Mouse (Mus musculus) forebrain, embryonic 12.5 days (tissue): ENCODE measurements around the gene Gpr153. TPM values are rescaled to one million over a fixed set of nuclear protein-coding genes. Genes with fewer than 3 reads are reported as not detected.
A peak's percentile ranks its signal among the peaks of the same experiment; 100 is the strongest.

Experiments
- ATAC-seq: fragments of 200-750 bp; cut with Nextera tagmentation; 2 replicates; pipeline ENCODE4 v1.8.0; 2017; ENCODE audit warnings: moderate TSS enrichment; ENCODE audit not compliant: low FRiP score
- H3K27ac ChIP-seq: fragments of 300-500 bp; sonication (generic); 2 replicates; pipeline ENCODE4 v1.5.1; 2016; ENCODE audit warnings: mild to moderate bottlenecking
- H3K27me3 ChIP-seq: fragments of 300-500 bp; sonication (generic); 2 replicates; pipeline ENCODE4 v1.6.1; 2016; ENCODE audit warnings: mild to moderate bottlenecking
- H3K36me3 ChIP-seq: fragments of 300-500 bp; sonication (generic); replicated peaks from 2 replicates; pipeline ENCODE4 v1.6.1; 2016; ENCODE audit warnings: mild to moderate bottlenecking
- H3K4me1 ChIP-seq: fragments of 300-500 bp; sonication (generic); 2 replicates; pipeline ENCODE4 v1.6.1; 2016
- H3K4me2 ChIP-seq: fragments of 300-500 bp; sonication (generic); 2 replicates; pipeline ENCODE4 v1.6.1; 2016; ENCODE audit warnings: mild to moderate bottlenecking, moderate library complexity
- H3K4me3 ChIP-seq: fragments of 300-500 bp; sonication (generic); replicated peaks from 2 replicates; pipeline ENCODE4 v1.5.1; 2016; ENCODE audit warnings: mild to moderate bottlenecking
- H3K9ac ChIP-seq: fragments of 300-500 bp; sonication (generic); 2 replicates; pipeline ENCODE4 v1.6.1; 2016; ENCODE audit warnings: mild to moderate bottlenecking
- H3K9me3 ChIP-seq: fragments of 300-500 bp; sonication (generic); 2 replicates; pipeline ENCODE4 v1.6.1; 2016
- WGBS: fragments of 180-500 bp; shearing (Covaris S2); methylation state at CpG from one replicate; pipeline ENCODE4 v1.1.7; 2016; 5-methylcytosine and 5-hydroxymethylcytosine counted together
- polyA plus RNA-seq: library from polyadenylated mRNA; unstranded; fragments of >200 nt; fragmentation: Nextera tagmentation; extraction: Ambion mirVana; gene quantifications from 2 replicates; pipeline ENCODE4 v1.2.1, GENCODE M21; 2016

Gene Gpr153
- polyA plus RNA-seq, 1 experiment from 2014 or later: 6.9 TPM

- peak; percentile 49; the same call in 1 of the 2 replicates for ATAC-seq
- H3K4me1 ChIP-seq: peaks cover 32% of the 10 kb centered on the region
- peak overlapping the region; percentile 32 for H3K4me3 ChIP-seq
Measured at GRCm38 (mm10) chr4:152313211-152313632, 39.2 kb downstream of the Gpr153 start.

GRCm38 (mm10) chr4:152313934-152314333, 39.9 kb downstream of the Gpr153 start:
- no peak for ATAC-seq
- peaks cover 39% of the 10 kb centered on the region for H3K4me1 ChIP-seq
- 0 out of 2 replicates have a peak overlapping the region, but pooled peaks have one; percentile 45 for H3K9ac ChIP-seq
- H3K9me3 ChIP-seq: no peaks in the 10 kb centered on the region
- no peak overlapping the region for H3K27ac ChIP-seq
- peaks cover 99% of the 10 kb centered on the region for H3K27me3 ChIP-seq
- H3K4me2 ChIP-seq: peak overlapping the region; percentile 54
- H3K4me3 ChIP-seq: peak overlapping the region; percentile 32; the same call in 1 of the 2 replicates
- no peaks in the 10 kb centered on the region for H3K36me3 ChIP-seq

More at GRCm38 (mm10) chr4:152313211-152313632, 39.2 kb downstream of the Gpr153 start:
- Histone ChIP-seq H3K36me3 (0 out of 2 replicates have a peak, but pooled peaks cover 5% of the 10 kb centered on the region), H3K27ac (no peak overlapping the region), H3K9me3 (no peaks in the 10 kb centered on the region), H3K27me3 (peaks cover 94% of the 10 kb centered on the region), H3K9ac (peak overlapping the region; percentile 45), H3K4me2 (peak overlapping the region; percentile 54)
- under 1% methylated on average over 29 of the region's 29 CpGs for WGBS

- Histone ChIP-seq H3K4me1 (peaks cover 39% of the 10 kb centered on the region), H3K4me3 (peak overlapping the region; percentile 28), H3K4me2 (peak overlapping the region; percentile 45), H3K27ac (no peak overlapping the region), H3K36me3 (no peaks in the 10 kb centered on the region), H3K27me3 (peaks cover 85% of the 10 kb centered on the region), H3K9ac (no peak overlapping the region), H3K9me3 (no peaks in the 10 kb centered on the region)
- ATAC-seq: no peak
- 1% methylated on average over 43 of the region's 43 CpGs for WGBS
Measured at GRCm38 (mm10) chr4:152315498-152316213, 41.6 kb downstream of the Gpr153 start.

GRCm38 (mm10) chr4:152317631-152318033, 43.6 kb downstream of the Gpr153 start:
- Histone ChIP-seq H3K4me2 (no peak overlapping the region), H3K27me3 (peaks cover 79% of the 10 kb centered on the region), H3K27ac (no peak overlapping the region), H3K36me3 (no peaks in the 10 kb centered on the region), H3K9ac (no peak overlapping the region), H3K4me1 (peaks cover 31% of the 10 kb centered on the region), H3K4me3 (no peak overlapping the region), H3K9me3 (no peaks in the 10 kb centered on the region)
- 90% methylated on average over 6 of the region's 6 CpGs for WGBS
- no peak for ATAC-seq

- Histone ChIP-seq H3K27ac (no peak within 1 kb of the TSS), H3K4me1 (peaks cover 21% of the 10 kb centered on the region), H3K9ac (0 out of 2 replicates have a peak within 1 kb of the TSS, but pooled peaks have one; percentile 8), H3K4me2 (peak within 1 kb of the TSS; percentile 25), H3K9me3 (no peaks in the 10 kb centered on the region), H3K27me3 (peaks cover 69% of the 10 kb centered on the region), H3K36me3 (no peaks in the 10 kb centered on the region), H3K4me3 (0 out of 2 replicates have a peak within 1 kb of the TSS, but pooled peaks have one; percentile 3)
- 3% methylated on average over 26 of the region's 26 CpGs for WGBS
- ATAC-seq: no peak
Measured at GRCm38 (mm10) chr4:152318517-152319234, 44.6 kb downstream of the Gpr153 start, which contains the start of gene Rnf207. Rnf207 (minus strand) TSS chr4:152318993.

- H3K27ac ChIP-seq: no peak overlapping the region
Measured at GRCm38 (mm10) chr4:152321464-152321863, 47.4 kb downstream of the Gpr153 start.

GRCm38 (mm10) chr4:152324641-152325562, 50.9 kb downstream of the Gpr153 start:
- no peak overlapping the region for H3K9ac ChIP-seq
- ATAC-seq: peak; percentile 47
- peak overlapping the region; percentile 98 for H3K4me3 ChIP-seq
- H3K4me2 ChIP-seq: peak overlapping the region; percentile 90
- H3K36me3 ChIP-seq: peaks cover 24% of the 10 kb centered on the region
- no peaks in the 10 kb centered on the region for H3K9me3 ChIP-seq
- no peak overlapping the region for H3K27ac ChIP-seq
- H3K27me3 ChIP-seq: peaks cover 14% of the 10 kb centered on the region; the same call in 1 of the 2 replicates
- WGBS: 60% methylated on average over 16 of the region's 16 CpGs
- peaks cover 19% of the 10 kb centered on the region for H3K4me1 ChIP-seq

More at GRCm38 (mm10) chr4:152321464-152321863, 47.4 kb downstream of the Gpr153 start:
- Histone ChIP-seq H3K4me1 (peaks cover 9% of the 10 kb centered on the region), H3K4me2 (no peak overlapping the region), H3K36me3 (no peaks in the 10 kb centered on the region), H3K9ac (no peak overlapping the region), H3K27me3 (peaks cover 41% of the 10 kb centered on the region), H3K9me3 (no peaks in the 10 kb centered on the region), H3K4me3 (no peak overlapping the region)
- WGBS: 64% methylated on average over 5 of the region's 5 CpGs
- ATAC-seq: no peak

- Histone ChIP-seq H3K9ac (peak within 1 kb of the TSS; percentile 96), H3K27me3 (peaks cover 14% of the 10 kb centered on the region; the same call in 1 of the 2 replicates), H3K27ac (0 out of 2 replicates have a peak within 1 kb of the TSS, but pooled peaks have one; percentile 61), H3K4me3 (peak within 1 kb of the TSS; percentile 98), H3K4me2 (peak within 1 kb of the TSS; percentile 90), H3K9me3 (no peaks in the 10 kb centered on the region), H3K36me3 (peaks cover 33% of the 10 kb centered on the region), H3K4me1 (peaks cover 19% of the 10 kb centered on the region)
- under 1% methylated on average over 69 of the region's 70 CpGs for WGBS
- peak; percentile 97 for ATAC-seq
Measured at GRCm38 (mm10) chr4:152325574-152326411, 51.8 kb downstream of the Gpr153 start, which contains the start of gene Rpl22. Rpl22 (plus strand) TSS chr4:152325742.

- peaks cover 19% of the 10 kb centered on the region for H3K4me1 ChIP-seq
- H3K4me3 ChIP-seq: peak overlapping the region; percentile 98
- H3K4me2 ChIP-seq: peak overlapping the region; percentile 90
- H3K9ac ChIP-seq: peak overlapping the region; percentile 96
- peaks cover 10% of the 10 kb centered on the region; the same call in 1 of the 2 replicates for H3K27me3 ChIP-seq
- H3K36me3 ChIP-seq: peaks cover 41% of the 10 kb centered on the region
- H3K9me3 ChIP-seq: no peaks in the 10 kb centered on the region
- ATAC-seq: no peak
- 0 out of 2 replicates have a peak overlapping the region, but pooled peaks have one; percentile 2 for H3K27ac ChIP-seq
- 2% methylated on average over 11 of the region's 11 CpGs for WGBS
Measured at GRCm38 (mm10) chr4:152326543-152326942, 52.5 kb downstream of the Gpr153 start.

GRCm38 (mm10) chr4:152328691-152329090, 54.7 kb downstream of the Gpr153 start:
- Histone ChIP-seq H3K4me2 (no peak overlapping the region), H3K27ac (no peak overlapping the region), H3K36me3 (peaks cover 62% of the 10 kb centered on the region), H3K9me3 (no peaks in the 10 kb centered on the region), H3K4me3 (no peak overlapping the region), H3K27me3 (no peaks in the 10 kb centered on the region), H3K4me1 (peaks cover 19% of the 10 kb centered on the region), H3K9ac (no peak overlapping the region)
- no peak for ATAC-seq
- WGBS: 77% methylated on average over 6 of the region's 6 CpGs

GRCm38 (mm10) chr4:152332952-152333351, 58.9 kb downstream of the Gpr153 start:
- Histone ChIP-seq H3K27me3 (peaks cover 18% of the 10 kb centered on the region), H3K9ac (no peak overlapping the region), H3K4me2 (no peak overlapping the region), H3K4me1 (peaks cover 2% of the 10 kb centered on the region; the same call in 1 of the 2 replicates), H3K27ac (no peak overlapping the region), H3K9me3 (no peaks in the 10 kb centered on the region), H3K4me3 (no peak overlapping the region), H3K36me3 (peaks cover 80% of the 10 kb centered on the region)
- WGBS: 36% methylated on average over 2 of the region's 2 CpGs
- peak; percentile 53 for ATAC-seq
